Mouse (Mus musculus) embryo, embryonic 11.5 days (tissue): ENCODE results near the gene Reck.

ENCODE experiments used
- DNase-seq: peaks from one replicate; pipeline ENCODE4 v3.0.0-alpha.2; 2012; ENCODE audit warnings: low read depth, low spot score

Gene Reck

DNA sequence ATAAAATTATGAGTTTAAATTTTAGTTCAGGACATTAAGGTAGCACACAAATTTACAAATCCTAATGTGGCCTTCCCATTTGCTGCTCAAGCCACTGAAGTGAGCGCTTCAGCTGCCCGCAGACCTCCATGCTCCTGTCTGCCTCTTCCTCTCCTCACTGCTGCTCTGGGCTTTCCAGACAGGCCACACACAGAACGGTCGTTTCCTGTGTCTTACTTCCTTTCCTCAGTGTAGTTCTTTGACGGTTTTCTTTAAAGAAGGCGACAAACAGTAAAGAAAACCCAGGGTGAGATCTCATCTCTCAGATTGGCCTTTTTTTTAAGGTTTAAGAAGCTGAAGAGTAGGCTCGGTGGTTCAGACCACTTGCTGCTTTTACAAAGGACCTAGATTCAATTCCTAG, 28.4 kb downstream of the Reck start:
- DNase-seq: no peak

DNA sequence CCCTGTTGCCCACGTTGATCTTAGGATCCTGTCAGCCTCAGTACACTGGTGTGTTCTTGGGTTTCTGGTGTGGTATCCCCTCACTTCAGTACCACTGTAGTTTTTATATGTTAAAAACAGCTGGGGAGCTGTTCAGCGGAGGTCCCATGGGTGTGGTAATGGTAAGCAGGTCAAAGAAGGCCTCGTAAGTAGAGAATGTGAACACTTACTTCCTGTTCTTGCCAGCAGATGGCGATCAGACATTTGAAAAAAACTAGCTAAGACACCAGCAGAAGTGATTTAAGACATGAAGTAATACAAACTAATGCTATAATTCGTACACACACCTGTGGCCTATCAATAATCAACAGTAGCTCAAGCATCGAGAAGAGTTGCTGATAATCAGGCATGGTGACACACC, 31.1 kb downstream of the Reck start:
- peak; percentile 42 for DNase-seq

DNA sequence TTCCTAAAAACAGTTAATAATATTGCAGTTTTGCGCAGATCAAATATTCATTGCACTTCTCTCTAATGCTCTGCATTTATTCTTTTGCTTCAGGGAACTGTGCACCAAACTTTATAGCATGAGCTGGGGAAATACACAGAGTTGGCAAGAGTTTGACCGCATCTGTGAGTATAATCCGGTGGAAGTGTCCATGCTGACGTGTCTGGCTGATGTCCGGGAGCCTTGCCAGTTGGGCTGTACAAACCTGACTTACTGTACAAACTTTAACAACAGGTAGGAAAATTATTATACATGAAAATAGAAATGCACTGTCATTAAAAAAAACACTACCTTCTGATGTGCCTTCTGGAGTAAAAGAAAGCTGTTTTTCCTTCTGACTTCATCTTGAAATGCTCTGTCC, 42.9 kb downstream of the Reck start:
- no peak for DNase-seq

DNA sequence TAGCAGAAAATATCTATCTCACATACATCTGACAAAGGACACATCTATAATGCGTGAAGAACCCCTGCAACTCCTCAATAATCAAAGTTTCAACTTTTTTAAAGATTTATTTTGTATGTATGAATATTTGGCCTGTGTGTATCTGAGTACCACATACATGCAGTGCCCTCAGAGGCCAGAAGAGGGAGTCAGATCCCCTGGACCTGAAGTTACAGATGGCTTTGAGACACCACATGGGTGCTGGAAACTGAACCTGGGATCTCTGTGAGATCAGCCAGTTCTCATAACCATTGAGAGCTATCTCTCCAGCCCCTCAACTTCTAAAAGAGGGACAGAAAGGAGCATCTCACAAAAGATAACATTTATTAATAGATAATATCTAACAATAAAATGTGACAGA, 45.3 kb downstream of the Reck start:
- DNase-seq: no peak

DNA sequence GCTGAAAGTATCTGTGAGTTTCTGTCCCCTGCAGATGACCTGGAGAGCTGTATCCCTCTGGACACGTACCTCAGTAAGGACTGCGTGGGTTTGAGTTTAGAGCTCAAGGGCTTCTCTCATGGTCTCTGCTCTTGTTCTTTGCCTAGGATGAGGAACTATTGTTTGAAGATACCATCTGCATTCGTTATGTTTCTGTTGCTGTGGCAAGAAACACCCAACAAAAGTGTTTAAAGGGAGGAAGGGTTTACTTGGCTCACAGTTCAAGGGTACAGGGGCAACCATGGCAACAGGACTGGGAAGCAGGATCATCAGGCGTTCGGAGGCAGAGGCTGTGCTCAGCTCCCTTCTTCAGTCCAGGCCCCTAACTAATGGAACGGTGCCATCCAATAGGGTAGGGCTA, 49.8 kb downstream of the Reck start:
- DNase-seq: no peak

DNA sequence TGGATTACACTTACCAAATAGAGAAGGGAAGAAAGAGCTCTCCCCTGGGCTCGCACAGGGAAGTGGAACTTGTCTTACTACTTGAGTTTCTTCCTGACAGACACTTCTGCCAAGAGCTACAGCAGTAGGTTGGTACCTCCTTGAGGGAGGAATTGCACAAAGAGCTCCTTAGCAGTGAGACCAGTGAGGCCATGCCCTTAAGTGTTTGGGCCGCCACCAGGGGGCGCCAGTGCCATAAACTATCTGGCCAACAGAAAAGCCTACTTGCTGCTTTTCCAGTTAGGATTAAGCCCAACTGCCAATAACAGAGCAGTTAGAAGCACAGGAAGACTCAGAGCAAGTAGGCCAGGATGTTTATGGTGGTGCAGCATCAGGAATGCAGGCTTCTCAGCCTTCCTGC, 50.4 kb downstream of the Reck start:
- peak; percentile 79 for DNase-seq

DNA sequence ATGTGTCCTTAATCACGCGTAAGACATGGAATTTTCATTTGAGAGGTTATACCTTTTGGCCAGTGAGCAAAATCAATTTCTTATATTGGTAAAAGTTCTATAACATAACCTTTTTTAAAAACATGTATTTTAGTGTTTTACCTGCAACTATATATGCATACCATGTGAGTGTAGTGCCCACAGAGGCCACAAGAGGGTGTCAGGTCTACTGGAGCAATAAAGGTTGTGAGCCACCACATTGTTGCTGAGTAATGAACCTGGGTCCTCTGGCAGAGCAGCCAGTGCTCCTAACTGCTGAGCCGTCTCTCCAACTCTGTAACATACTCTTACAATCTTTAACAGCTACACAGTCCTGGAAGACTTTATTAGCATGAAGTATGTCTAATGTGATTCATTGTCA, 52.5 kb downstream of the Reck start:
- no peak for DNase-seq

DNA sequence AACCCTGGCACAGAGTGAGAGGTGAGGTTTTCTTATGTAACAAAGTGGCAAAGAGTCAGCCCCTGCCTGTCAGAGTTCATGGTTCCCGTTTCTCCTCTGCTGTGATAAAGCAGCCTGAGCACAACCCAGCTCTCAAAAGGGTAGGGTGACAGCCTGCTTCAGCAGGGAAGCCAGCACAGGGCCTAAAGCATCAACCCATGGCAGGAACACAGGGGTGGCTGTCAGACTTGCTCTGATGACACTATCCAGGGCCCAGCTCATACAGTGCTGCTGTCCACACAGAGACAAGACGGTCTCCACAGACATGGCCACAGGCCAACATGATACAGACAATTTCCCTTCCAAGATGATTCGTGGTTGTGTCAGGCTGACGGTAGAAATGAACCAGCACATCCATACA, 56.5 kb downstream of the Reck start:
- no peak for DNase-seq

DNA sequence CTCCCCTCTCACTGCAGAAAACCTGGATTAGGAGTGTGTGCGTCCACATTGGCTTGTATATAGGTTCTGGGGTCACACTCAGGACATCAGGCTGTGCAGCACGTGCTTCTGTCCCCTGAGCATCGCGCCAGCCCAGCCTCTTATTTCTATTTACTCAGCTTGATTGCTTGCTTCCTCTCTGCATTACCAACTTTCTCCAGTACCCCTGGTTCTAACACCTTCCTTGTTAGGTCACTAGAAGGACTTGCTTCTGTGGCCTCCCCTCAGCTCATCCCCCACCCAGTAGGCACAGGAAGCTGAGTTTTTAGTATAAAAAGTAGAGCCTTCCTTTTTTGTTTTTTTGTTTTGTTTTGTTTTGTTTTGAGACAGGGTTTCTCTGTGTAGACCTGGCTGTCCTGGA, 60.9 kb downstream of the Reck start:
- no peak for DNase-seq

DNA sequence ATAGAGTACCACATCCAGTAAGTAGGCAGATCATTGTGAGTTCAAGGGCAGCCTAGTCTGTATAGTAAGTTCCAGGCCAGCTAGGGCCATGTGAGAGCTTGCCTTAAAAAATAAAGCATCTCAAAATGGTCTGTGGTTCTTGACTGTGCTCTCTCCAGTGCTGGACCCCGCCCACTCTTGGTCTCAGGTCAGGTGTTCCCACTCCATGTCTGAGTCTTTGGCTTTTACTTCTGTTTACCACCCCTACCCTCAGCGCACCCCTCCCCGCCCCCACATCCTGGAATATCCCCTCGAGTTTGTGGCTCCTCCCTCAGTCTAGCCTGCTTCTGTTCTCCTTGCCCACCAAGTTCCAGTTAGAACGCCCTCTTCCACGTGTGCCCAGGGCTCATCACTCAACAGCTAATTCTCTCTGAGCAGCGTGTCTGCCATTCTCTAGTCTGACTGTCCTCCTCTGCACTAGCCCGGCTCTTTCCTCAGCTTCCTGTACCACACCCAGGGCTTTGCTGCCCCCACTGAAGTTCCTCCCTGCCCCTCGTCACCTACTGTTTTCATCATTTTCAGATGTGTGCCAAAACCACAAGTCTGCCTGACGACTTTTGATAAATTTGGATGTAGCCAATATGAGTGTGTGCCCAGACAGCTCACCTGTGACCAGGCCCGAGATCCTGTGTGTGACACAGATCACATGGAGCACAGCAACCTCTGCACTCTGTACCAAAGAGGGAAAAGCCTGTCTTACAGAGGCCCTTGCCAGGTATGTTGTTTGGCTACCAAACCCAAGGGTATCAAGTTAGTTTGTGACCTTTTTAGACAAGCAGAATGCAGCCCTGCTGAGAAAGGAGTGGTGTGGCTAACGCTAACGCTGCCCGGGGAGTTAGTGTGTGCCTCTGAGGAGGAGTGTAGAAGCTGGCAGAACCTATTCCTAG, 61.7 kb downstream of the Reck start:
- DNase-seq: no peak

DNA sequence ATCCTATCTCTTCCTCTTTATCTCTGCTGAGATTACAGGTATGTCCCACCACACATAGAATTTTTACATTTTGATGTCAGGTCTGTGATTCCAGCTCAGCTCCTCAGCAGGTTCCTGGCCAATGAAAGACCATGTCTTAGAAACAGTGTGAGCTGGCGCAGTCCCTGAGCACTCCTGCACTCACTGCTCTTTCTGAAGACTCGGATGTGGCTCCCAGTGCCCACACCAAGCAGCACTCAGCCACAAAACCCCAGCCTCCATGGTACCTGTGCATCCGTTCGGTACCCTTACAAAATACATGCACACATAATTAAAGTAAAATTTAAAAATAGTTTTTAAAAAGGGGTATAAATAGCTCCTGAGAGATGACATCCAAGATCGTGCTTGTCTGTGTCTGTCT, 66.0 kb downstream of the Reck start:
- DNase-seq: no peak

DNA sequence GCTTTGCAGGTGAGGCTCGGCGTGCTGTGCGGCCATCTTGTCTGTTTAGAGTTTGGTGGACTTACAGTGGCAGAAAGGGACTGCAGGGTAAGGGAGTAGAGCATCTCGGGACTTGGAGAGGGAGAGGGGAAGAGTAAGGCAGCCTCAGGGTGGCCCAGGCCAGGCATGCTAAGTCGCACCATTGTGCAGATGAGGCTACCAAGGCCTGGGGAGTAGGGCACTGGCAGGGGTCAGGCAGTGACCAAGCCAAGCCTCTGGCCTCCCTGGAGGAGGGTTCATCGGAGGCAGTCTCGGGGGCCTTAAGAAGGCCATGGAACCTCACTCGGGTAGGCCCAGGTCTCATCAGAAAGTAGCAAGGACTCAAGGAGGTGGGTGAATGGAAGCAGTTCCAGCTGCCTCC, 67.1 kb downstream of the Reck start:
- no peak for DNase-seq

DNA sequence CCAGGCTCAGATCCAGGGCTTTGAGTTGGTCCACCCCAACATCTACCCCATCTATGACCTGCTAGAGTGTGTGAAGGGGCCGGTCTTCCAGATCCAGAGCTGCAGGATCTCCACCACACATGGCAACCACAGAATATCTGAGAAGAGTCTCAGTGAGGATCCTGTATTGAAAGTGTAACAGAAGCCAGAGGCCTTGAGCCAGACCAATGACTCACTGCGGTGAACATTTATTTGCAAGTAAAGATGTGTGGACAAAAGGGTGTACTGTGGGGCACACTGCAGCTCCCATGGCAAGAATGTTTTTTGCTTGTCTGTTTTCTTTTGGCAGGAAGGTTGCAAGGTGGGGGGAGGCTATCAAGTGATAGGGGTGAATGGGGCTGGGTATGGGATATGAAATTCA, 72.2 kb downstream of the Reck start:
- DNase-seq: no peak

DNA sequence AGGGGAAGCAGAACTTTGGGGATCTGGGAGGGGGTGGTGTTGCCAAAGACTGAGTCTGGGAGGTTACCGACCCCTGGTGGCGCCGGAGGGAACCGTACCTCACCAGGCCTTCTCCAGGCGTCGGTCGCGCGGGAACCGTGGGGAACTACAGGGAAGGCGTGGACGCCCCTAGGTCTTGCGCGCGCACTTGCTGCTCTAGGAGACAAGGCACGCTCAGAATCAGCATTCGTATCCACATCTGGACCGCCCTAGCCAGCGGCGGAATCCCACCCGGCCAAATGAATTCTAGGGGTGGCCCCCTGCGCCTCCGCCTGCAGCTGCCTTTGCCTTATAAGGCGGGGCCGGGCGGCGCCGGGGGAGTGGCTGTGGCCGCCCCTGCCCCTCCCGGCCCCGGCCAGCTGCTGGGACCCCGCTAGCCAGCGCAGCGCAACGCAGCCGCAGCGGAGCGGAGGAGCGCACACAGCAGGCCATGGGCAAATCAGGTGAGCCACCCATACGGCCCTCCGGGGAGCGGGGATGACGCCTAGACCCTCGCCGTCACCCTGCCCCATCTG, 82.0 kb downstream of the Reck start, which contains the start of gene Glipr2:
Gene Glipr2, plus strand, starts transcription at position 110 of the 554 bp plus-strand sequence.
- DNase-seq: peak; percentile 91

DNA sequence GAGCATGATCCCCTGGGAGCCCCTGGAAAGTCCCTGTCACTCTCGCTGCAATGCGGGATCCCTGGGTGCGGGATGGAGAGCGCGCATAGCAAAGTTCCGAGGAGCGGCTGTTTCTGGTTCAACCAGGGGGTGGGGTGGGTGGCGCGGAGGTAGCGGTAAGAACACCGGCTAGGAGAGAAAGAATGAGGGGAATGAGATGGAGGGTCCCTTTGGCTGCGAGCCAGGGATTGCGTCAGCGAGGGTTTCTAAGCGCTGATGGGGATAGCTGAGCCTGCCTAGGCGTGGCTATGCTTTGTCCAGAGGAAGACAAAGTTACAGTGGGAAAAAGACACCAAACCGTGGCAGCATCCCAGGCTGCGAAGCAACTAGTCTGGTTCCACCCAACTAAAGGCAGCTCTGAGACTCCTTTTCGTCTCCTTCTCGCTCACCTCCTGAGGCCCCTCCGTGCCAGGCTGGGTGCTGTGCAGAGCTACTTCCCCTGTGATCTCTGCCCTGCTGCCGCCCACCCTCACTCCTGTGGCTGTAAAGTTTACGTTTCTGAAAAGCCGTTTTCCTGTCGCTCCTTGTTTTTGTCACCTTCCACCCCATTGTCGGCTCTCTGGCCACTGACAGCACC, 82.6 kb downstream of the Reck start:
- peak; percentile 75 for DNase-seq

DNA sequence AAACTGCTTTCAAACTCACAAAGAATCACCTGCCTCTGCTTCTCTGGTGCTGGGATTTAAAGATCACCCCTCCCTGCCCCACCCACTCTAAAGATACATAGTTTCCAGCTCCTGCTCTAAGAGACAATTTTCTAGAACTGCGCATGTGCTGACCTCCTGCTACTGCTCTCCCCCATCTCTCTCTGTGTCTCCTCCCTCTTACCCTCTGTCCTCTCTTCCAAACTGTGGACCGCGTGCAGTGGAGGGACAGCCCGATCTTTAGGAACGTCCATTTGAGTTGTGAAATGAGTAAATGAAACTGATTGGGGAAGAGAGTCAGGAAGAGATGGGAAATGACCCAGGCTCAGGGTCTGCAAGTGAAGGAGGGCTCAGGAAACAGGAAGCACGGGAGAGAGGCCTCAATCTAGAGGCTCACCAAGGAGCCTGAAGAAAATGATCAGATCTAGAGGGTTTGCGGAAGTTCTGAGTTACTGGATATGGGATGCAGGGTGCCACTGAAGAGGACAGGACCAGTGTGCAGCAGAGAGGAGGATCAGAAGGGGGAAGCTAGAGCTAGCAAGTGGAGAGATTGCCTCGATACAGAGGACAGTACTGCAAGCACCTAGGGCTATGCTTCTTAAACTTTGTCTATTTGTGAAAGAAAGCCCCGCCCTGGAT, 84.3 kb downstream of the Reck start:
- no peak for DNase-seq

DNA sequence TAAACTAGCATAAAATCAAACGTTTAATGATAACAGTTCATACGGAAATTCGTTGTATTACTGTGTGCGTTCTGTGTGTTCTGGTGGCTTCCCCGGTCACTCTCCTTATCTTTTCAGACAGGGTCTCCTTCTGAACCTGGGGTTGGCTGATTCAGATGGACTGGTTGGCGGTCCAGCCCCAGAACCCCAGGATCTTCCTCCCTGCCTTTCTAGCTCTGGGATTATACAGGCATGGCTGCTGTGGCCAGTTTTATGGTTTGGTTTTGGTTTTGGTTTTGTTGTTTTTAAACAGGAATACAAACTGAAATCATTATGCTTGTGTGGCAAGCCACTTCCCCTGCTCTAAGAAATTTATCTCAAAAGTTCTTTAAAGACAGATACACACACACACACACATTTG, 84.9 kb downstream of the Reck start:
- no peak for DNase-seq

DNA sequence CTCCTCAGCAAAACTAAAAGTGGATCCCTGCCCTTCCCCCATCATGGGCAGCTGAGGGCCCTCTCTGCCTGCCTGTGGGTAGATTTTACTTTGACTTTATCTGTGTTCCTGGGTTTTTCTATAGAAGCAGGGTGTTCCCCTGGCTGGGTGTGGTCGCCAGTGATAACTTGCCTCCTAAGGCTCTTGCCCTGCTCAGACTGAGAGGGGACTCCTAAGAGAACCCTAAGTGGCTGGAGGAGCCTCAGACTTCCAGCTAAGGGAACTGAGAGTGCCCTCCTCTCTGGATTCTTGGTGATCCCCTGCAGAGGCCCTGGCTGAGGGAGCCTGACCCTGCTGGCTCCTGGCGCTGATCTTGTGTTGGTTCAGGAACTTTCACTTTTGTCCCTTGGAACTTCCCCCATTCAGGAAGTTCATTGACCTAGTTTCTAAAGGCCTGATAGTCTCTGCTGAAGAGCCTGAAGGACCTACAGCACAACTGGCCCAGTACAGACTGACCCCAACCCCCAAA, 89.0 kb downstream of the Reck start:
- DNase-seq: no peak

DNA sequence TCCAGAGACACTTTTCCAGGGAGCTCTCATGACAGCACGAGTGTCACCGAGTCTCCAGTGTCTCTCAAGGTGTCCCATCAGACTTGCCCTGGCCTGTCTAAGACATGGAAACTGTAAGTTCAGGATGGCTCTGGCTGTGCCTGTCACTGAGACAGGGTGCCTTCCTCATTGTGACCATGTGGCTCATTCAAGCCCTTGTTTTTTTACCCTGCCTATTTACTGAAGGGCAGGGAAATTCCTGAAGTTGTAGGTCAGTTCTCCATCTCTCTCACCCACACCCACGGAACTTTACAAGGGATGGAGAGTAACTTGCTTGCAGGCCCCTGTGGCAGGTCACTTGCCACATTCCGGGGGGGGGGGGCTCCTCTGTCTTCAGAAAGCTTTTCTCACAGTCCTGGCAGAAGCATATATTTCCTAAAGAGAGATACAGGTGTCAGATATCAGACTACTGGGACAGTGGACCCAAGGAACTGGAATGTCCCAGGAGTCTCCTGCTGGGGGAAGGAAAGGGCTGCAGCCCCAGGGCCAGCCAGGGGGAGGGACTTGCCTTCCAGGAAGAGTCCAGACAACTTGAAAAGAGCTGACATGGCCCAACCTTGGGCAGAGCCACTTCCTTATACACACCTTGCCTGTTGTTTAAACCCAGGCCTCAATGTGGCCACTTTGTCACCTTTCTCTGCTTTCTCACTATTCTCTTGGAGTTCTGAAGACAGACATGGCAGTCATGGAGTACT, 89.8 kb downstream of the Reck start:
- DNase-seq: no peak

DNA sequence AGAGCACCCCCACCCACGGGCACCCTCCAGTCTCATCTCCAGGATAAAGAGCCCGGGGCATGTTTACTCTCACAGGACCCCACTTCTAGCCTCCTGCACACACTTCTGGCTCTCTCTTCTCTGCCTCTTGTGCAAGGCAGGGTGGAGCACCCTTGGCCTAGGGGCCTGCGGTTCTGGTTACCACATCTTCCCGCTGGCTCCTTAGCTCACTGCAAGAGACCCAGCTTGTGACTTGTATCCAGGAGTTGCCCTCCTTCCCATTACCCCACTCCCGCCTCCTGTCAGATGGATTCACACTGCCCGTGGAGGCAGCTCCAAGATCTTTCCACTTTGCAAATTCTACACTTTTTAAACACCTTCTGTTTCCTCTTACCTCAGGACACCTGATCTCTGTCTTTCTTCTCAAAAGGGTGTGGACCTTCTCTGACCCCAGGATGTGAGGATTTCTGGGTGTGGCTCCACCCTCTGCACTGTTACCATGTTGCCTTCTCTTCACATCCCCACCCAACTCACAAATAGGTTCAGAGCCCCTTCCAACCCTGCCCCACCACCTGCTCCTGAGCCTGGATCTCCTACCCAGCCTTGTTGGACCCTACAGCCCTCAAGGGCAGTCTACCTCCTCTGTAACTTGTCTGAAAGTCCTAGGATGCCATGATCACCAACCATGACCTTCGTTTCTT, 90.7 kb downstream of the Reck start:
- DNase-seq: no peak

DNA sequence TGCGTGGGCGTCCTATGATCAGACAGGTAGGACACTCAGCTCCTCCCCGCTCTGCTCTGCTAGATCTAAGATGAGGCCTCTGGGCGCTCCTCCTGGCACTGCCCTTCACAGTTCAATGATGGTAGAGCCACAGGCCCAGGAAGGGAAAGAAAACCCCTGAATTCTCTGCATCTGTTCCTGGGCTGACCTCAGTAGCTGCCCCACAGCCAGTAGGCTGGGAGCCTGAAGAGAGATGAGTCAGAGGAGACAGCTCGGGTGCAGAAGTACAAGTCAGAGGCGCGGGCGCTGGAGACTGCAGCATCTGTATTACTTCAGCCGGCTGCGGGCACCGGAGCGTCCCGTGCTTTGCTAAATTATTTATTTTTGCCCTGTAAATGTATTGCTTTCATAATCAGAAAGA, 93.3 kb downstream of the Reck start:
- DNase-seq: no peak
